Mouse (Mus musculus): ENCODE measurements around the gene Defb45. TPM values are rescaled to one million over a fixed set of nuclear protein-coding genes. Genes with fewer than 3 reads are reported as not detected.
A peak's percentile ranks its signal among the peaks of the same experiment; 100 is the strongest.

Defb45 gene
- polyA plus RNA-seq, 2 experiments: not detected

DNA sequence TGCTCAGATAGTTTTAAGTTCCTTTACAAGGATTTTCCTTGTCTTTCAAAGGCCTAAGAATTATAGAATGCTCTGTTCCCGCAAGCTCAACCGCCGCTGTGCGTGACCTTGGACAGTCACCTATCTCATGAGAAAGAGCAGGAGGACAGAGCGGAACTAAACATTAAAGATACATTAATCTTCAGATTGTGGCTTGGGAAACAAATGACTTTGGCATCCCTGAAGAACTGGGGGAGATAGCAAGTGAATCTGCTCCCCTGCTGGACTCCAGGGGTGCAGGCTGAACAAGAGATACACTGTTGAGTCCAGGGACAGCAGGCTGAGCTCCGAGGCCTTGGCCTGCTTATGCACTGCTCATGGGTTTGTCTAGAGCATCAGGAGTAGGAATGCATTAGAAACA lies 877 bp upstream of the Defb45 start:
- no peaks in the 10 kb centered on the region for H3K27me3 ChIP-seq (ENCODE audit: control insufficient read depth, insufficient read depth, low read length)
- WGBS (ENCODE audit: insufficient replicate concordance): 76% methylated on average over 6 of the region's 6 CpGs
- no peak overlapping the region for H3K4me3 ChIP-seq (ENCODE audit: insufficient read depth in 1 of 2, low read depth in 2 of 2, low read length in 2 of 2)
- H3K27ac ChIP-seq: no peak overlapping the region
- no peaks in the 10 kb centered on the region for H3K4me1 ChIP-seq (replicated peaks; ENCODE audit: control insufficient read depth in 2 of 2, insufficient read depth in 2 of 2, low read length in 1 of 2)
- DNase-seq (ENCODE audit: low read depth in 3 of 3, low spot score in 3 of 3) (no peak), ATAC-seq (ENCODE audit: insufficient read depth) (no peak)
- H3K9ac ChIP-seq (replicated peaks): no peak overlapping the region
- no peak for TF ChIP-seq CTCF (IDR thresholded peaks at IDR 0.05; ENCODE audit: low read depth)
- TF ChIP-seq EP300 (IDR thresholded peaks at IDR 0.05; ENCODE audit: low read depth): no peak
- no peaks in the 10 kb centered on the region for H3K36me3 ChIP-seq (replicated peaks; ENCODE audit: control insufficient read depth, insufficient read depth, low read depth)
- H3K9me3 ChIP-seq (ENCODE audit: control insufficient read depth, low read length): no peaks in the 10 kb centered on the region
- no peak overlapping the region for H3K4me2 ChIP-seq (ENCODE audit: low read depth)

DNA sequence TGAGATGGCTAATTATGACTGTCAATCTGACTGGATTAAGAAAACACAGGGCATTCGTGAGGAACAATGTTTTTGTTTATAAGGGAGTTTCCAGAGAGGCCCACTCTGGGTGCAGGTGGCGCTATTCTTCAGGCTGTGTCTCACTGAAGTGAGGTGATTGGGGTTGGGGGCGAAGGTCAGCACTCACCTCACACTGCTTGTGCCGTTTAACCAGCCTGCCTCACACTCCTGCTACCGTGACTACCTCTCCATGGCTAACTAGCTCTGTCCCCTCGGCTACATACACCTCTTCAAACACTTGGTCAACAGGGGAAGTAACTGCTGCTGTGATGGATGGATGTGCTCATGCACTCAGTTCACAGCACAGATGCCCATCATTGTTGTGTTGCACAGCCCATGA lies 10.2 kb downstream of the Defb45 start:
- Histone ChIP-seq H3K9me3 (ENCODE audit: control insufficient read depth, low read length) (no peaks in the 10 kb centered on the region), H3K4me3 (ENCODE audit: insufficient read depth in 1 of 2, low read depth in 2 of 2, low read length in 2 of 2) (no peak overlapping the region), H3K9ac (replicated peaks) (no peak overlapping the region), H3K27me3 (ENCODE audit: control insufficient read depth, insufficient read depth, low read length) (no peaks in the 10 kb centered on the region), H3K27ac (no peak overlapping the region), H3K4me2 (ENCODE audit: low read depth) (no peak overlapping the region), H3K4me1 (replicated peaks; ENCODE audit: control insufficient read depth in 2 of 2, insufficient read depth in 2 of 2, low read length in 1 of 2) (no peaks in the 10 kb centered on the region), H3K36me3 (replicated peaks; ENCODE audit: control insufficient read depth, insufficient read depth, low read depth) (no peaks in the 10 kb centered on the region)
- no peak for TF ChIP-seq EP300 (IDR thresholded peaks at IDR 0.05; ENCODE audit: low read depth)
- ATAC-seq (ENCODE audit: insufficient read depth) (no peak), DNase-seq (ENCODE audit: low read depth in 3 of 3, low spot score in 3 of 3) (no peak)
- 40% methylated on average over 6 of the region's 6 CpGs for WGBS (ENCODE audit: insufficient replicate concordance)

DNA sequence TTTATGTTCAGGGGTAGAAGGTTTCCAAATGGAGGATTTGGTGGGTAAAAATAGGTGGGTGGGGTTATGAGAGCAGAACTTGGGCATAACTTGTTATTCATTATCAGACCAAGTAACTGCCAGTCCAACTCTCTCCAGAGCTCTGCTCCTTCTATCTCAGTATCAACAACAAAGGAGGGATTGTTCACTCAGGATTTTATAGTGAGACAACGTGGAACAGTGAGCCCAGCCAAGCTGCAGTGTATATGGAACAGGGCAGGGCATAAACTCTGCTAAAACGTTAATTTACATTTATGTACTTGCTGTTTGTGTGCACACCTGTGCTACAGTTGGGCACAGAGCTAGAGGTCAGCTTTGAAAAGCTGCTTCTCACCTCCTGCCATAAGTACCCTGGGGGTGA lies 10.7 kb downstream of the Defb45 start:
- 41% methylated on average over 2 of the region's 2 CpGs for WGBS (ENCODE audit: insufficient replicate concordance)
- Histone ChIP-seq H3K9me3 (ENCODE audit: control insufficient read depth, low read length) (no peaks in the 10 kb centered on the region), H3K4me1 (replicated peaks; ENCODE audit: control insufficient read depth in 2 of 2, insufficient read depth in 2 of 2, low read length in 1 of 2) (no peaks in the 10 kb centered on the region), H3K36me3 (replicated peaks; ENCODE audit: control insufficient read depth, insufficient read depth, low read depth) (no peaks in the 10 kb centered on the region), H3K9ac (replicated peaks) (no peak overlapping the region), H3K4me3 (ENCODE audit: insufficient read depth in 1 of 2, low read depth in 2 of 2, low read length in 2 of 2) (no peak overlapping the region), H3K4me2 (ENCODE audit: low read depth) (no peak overlapping the region), H3K27me3 (ENCODE audit: control insufficient read depth, insufficient read depth, low read length) (no peaks in the 10 kb centered on the region), H3K27ac (no peak overlapping the region)
- TF ChIP-seq CTCF (IDR thresholded peaks at IDR 0.05; ENCODE audit: low read depth) (no peak), EP300 (IDR thresholded peaks at IDR 0.05; ENCODE audit: low read depth) (no peak)
- no peak for DNase-seq (ENCODE audit: low read depth in 3 of 3, low spot score in 3 of 3)
- no peak for ATAC-seq (ENCODE audit: insufficient read depth)

DNA sequence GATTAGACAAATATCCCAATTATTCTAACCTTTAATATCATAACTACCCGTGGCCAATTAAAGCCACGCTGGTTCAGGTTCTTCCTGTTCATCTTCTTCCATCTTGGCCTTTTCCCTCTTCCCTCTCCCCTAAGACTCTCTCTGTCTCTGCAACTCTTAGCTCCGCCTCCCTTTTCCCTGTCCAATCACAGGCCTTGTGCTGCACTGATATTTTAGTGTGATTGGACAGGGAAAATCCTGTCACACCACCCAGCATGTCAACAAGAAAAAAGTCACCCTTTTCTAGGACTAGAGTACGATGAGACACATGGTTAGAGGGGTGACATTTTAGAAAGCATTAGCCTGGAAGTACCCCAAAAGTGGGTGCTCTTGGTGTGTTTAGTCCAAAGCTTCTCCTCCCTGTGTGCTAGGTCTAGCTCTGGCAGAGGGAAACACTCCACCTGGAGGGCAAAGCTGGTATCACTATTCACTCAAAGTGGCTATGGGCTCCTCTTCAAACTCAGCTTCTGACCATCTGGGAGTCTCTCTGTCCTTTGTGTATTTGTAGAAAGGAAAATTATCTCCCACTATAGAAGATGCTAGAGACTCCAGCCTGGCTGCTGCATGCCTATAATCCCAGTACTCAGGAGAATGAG lies 12.2 kb downstream of the Defb45 start:
- no peaks in the 10 kb centered on the region for H3K9me3 ChIP-seq (ENCODE audit: control insufficient read depth, low read length)
- no peak overlapping the region for H3K27ac ChIP-seq
- peak; percentile 39 for TF ChIP-seq CTCF (IDR thresholded peaks at IDR 0.05; ENCODE audit: low read depth)
- no peak for TF ChIP-seq EP300 (IDR thresholded peaks at IDR 0.05; ENCODE audit: low read depth)
- H3K36me3 ChIP-seq (replicated peaks; ENCODE audit: control insufficient read depth, insufficient read depth, low read depth): no peaks in the 10 kb centered on the region
- ATAC-seq (ENCODE audit: insufficient read depth): no peak
- no peak overlapping the region for H3K4me2 ChIP-seq (ENCODE audit: low read depth)
- H3K4me1 ChIP-seq (replicated peaks; ENCODE audit: control insufficient read depth in 2 of 2, insufficient read depth in 2 of 2, low read length in 1 of 2): no peaks in the 10 kb centered on the region
- H3K27me3 ChIP-seq (ENCODE audit: control insufficient read depth, insufficient read depth, low read length): no peaks in the 10 kb centered on the region
- H3K4me3 ChIP-seq (ENCODE audit: insufficient read depth in 1 of 2, low read depth in 2 of 2, low read length in 2 of 2): no peak overlapping the region
- no peak overlapping the region for H3K9ac ChIP-seq (replicated peaks)
- no peak for DNase-seq (ENCODE audit: low read depth in 3 of 3, low spot score in 3 of 3)
- 47% methylated on average over 4 of the region's 4 CpGs for WGBS (ENCODE audit: insufficient replicate concordance)

DNA sequence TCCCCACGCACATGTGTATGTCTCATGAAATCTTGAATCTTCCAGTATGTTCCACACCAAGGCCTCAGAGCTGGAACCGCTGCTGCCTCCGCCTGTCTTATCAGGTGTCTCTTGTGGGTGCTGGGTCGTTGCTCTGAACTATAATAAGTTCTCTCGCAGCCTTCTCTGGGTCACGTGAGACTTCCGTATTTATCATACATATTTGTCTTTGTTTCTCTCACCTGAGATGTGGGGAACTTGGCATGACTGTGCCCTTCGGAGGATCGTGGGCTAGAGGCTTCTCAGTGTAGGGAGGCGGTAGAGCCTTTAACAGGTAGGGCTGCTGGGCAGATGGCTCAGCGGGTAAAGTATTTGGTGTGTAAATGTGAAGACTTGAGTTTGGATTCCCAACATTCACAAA lies 18.6 kb downstream of the Defb45 start:
- no peak overlapping the region for H3K9ac ChIP-seq (replicated peaks)
- H3K27me3 ChIP-seq (ENCODE audit: control insufficient read depth, insufficient read depth, low read length): no peaks in the 10 kb centered on the region
- DNase-seq (ENCODE audit: low read depth in 3 of 3, low spot score in 3 of 3) (no peak), ATAC-seq (ENCODE audit: insufficient read depth) (no peak)
- TF ChIP-seq EP300 (IDR thresholded peaks at IDR 0.05; ENCODE audit: low read depth) (no peak), CTCF (IDR thresholded peaks at IDR 0.05; ENCODE audit: low read depth) (no peak)
- no peak overlapping the region for H3K4me2 ChIP-seq (ENCODE audit: low read depth)
- H3K4me3 ChIP-seq (ENCODE audit: insufficient read depth in 1 of 2, low read depth in 2 of 2, low read length in 2 of 2): no peak overlapping the region
- no peaks in the 10 kb centered on the region for H3K9me3 ChIP-seq (ENCODE audit: control insufficient read depth, low read length)
- 58% methylated on average over 11 of the region's 11 CpGs for WGBS (ENCODE audit: insufficient replicate concordance)
- no peaks in the 10 kb centered on the region for H3K4me1 ChIP-seq (replicated peaks; ENCODE audit: control insufficient read depth in 2 of 2, insufficient read depth in 2 of 2, low read length in 1 of 2)
- H3K27ac ChIP-seq: no peak overlapping the region
- H3K36me3 ChIP-seq (replicated peaks; ENCODE audit: control insufficient read depth, insufficient read depth, low read depth): no peaks in the 10 kb centered on the region
